Mouse (Mus musculus): ENCODE results near the gene Guk1. TPM values are rescaled to one million over a fixed set of nuclear protein-coding genes. Genes with fewer than 3 reads are reported as not detected.
A peak's percentile ranks its signal among the peaks of the same experiment; 100 is the strongest.
"Not testable (repeated sequence)": the region's sequence is repeated elsewhere in the genome, so short reads cannot be mapped to it uniquely, and the experiment has no call there.

The Guk1 gene
- total RNA-seq, 2 experiments from 2014 or later: 17.1 to 20.2 TPM

DNA sequence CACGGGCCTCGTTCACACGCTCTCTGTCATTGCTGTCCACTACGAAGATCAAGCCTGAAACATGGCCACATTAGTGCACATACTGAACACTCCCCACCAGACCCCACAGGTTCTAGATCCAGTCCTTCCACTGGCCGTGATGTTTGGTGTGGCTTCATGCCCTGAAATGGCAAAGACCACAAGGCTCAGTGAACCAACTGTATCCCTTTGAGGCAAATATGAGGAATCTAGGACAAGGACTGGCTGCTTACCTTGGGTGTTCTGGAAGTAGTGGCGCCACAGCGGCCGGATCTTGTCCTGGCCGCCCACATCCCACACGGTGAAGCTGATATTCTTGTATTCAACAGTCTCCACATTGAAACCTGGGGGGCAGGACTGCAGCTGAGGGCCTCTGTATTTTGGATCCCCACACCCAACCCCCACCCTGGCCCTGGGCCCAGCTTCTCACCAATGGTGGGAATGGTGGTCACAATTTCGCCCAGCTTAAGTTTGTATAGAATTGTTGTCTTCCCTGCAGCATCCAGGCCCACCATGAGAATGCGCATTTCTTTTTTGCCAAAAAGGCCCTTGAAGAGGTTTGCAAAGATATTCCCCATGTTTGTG, 21.0 kb upstream of the Guk1 start:
- intact Hi-C loops (cut with DNase I; ENCODE audit: low total_unique reads): no loop called here
- DNase-seq: no peak

DNA sequence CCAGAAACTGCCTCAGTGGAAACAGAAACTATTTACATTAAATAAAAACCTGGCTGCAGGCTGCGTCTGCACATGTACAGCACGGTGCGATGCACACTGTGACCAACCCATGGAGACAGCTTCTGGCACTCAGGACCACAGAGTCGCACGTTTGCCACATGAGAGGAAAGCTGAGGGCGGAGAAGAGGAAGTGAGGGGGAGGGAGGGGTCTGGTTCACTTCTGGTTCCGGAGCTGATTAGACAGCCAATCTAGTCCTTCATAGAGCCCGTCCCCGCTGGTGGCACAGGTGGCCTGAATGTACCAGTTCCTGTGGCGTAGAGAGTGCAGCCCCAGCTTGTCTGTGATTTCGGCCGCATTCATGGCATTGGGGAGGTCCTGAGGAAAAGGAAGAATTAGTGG, 20.3 kb upstream of the Guk1 start:
- not testable (repeated sequence) for DNase-seq

DNA sequence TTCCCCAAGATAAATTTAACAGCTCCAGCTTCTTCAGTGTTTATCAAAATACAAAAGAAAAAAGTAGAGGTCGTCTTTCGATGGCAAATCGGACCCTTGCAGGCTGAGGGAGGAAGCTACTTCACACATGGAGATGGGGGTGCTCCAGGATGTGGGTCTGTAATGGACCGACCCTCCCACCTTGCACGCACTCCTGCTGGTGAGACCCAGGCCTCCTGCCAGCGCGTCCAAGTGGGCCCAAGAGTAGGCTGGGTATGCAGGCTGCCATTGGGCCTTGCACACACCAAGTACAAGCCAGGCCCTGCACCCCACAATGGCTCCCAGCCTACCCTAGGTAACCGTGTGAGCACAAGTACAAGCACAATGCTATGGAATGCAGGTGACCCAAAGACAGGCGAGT, 19.5 kb upstream of the Guk1 start:
- DNase-seq; intact Hi-C loops (cut with DNase I; ENCODE audit: low total_unique reads): not testable (repeated sequence)

More for the DNA sequence above, 20.3 kb upstream of the Guk1 start:
- intact Hi-C loops (cut with DNase I; ENCODE audit: low total_unique reads): not testable (repeated sequence)

DNA sequence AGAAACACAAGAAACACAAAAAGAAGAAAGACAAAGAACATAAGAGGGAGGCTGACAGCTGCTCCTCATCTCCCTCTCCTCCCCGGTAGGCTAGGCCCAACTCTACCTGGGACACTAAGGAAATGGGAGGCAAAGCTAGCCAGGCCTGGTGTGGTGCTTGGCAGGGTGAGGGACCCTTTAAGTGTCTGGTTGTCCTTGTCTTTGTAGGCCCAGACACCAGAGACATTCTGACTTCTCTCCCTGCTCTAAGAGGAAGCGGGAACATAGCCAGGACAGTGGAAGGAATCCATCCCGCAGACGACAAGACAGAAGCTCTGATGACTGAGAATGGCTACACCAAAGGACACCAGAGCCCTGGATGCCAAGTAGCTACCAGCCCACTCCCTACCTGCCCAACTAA, 18.0 kb upstream of the Guk1 start:
- intact Hi-C loops (cut with DNase I; ENCODE audit: low total_unique reads): no loop called here

DNA sequence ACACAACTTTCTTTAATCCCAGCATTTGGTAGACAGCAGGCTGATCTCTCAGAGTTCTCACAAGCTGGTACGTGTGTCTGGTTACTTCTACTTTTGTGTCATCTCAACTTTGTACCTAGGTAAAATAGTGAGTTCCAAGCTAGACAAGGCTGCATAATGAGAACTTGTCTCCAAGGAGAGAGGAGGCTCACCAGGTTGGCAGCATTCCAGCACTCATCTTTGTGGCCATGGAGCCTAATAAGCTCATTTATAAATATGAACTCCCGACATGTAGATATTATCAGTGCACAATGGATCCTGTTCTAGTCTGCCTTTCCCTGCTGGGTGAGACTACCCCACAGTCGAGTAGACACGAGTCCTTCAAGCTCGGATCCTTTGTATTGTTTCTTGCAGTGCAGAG, 17.6 kb upstream of the Guk1 start:
- intact Hi-C loops (cut with DNase I; ENCODE audit: low total_unique reads): no loop called here
- no peak for DNase-seq

More for the DNA sequence above, 18.0 kb upstream of the Guk1 start:
- no peak for DNase-seq

DNA sequence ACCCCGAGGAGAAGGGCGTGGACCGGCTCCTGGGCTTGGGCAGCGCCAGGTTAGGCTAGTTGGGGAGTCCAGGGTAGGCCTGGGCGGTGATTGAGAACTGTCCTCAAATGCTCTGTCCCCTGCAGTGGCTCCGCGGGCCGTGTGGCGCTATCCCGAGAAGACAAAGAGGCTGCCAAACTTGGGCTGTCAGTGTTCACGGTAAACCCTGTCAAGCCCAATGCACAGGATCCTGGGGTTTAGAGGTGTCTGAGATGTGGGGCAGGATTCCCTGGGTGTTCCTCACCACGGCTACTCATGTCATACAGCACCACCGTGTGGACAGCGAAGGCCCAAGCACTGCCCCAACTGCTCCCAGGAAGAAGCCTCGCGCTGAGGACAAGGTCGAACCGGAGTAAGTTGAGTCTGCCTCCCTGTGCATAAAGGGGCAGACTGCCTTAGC, 17.0 kb upstream of the Guk1 start:
- intact Hi-C loops (cut with DNase I; ENCODE audit: low total_unique reads): no loop called here
- peak; percentile 57 for DNase-seq

DNA sequence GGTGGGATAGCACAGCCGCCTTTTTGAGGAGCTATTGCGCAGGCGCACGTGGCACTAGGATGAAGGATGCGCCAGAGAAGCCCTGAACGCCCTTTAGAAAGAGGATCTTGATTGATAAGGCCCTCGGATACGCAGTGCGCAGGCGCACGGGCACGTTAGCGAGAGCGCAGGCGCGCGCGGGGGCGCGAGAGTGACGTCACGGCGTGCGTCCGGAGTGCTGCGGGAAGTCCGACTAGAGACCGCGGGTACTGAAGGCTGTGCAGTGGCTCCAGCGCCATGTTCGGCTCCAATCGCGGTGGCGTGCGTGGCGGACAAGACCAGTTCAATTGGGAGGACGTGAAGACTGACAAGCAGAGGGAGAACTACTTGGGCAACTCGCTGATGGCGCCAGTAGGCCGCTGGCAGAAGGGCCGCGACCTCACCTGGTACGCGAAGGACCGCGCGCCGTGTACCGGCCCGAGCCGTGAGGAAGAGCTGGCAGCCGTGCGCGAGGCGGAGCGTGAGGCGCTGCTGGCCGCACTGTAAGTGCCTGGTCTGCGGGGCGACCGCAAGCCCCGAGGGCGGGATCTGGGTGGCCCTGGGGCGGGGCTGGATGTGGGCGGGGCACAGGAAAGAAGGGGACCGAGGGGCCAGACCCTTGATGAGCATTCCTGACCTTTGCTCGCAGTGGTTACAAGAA, 16.3 kb upstream of the Guk1 start, which contains the start of gene 2310033P09Rik:
Gene 2310033P09Rik (plus strand): TSS at position 169 of the 679 bp plus-strand sequence.
- intact Hi-C loops (cut with DNase I; ENCODE audit: low total_unique reads): no loop called here
- peak; percentile 91 for DNase-seq

DNA sequence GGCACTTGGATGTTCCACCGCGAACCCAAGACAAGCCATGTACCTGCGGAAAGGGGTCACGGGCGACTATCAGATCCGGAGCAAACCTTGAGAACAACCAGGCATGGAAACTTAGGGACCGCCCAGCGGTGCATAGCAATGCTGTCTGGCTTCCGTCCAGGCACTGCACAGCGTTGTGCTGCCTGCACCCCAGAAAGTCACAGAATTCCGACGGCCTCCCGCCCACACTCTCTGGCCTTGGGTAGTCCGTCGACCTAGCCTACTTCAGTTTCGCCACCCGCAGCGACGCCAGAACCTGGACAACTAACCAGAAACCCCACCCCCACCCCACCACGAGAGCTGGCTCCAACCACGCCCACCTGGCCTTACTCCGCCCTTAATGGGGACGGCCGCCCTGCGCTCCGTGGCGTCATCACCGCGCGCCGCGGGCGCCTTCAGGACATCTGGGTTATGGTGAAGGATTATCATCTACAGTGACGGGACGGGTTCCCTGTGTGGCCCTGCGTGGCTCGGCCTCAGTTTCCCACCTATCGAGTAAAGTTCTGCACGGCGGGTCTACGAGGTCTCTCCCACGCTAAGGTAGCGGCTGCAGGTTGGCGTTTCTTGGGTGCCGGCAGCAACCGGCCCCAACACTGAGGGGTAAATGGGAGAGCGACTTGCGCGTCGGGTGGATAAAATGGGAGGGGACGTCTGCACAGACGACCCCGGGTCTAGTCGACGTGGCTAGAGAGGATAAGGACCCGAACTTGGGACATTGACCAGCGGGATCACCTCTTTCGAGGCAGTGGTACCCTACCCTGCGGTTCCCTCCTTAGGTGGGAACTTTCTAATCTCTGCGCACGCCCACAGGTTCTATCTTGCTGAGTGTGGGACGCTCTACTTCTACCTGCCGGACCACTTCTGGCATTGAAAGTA, 10.3 kb upstream of the Guk1 start, which contains the start of gene Mrpl55:
Gene Mrpl55 (plus strand): TSS at position 406 of the 915 bp plus-strand sequence.
- DNase-seq: peak; percentile 97
- intact Hi-C loops (cut with DNase I; ENCODE audit: low total_unique reads): no loop called here

DNA sequence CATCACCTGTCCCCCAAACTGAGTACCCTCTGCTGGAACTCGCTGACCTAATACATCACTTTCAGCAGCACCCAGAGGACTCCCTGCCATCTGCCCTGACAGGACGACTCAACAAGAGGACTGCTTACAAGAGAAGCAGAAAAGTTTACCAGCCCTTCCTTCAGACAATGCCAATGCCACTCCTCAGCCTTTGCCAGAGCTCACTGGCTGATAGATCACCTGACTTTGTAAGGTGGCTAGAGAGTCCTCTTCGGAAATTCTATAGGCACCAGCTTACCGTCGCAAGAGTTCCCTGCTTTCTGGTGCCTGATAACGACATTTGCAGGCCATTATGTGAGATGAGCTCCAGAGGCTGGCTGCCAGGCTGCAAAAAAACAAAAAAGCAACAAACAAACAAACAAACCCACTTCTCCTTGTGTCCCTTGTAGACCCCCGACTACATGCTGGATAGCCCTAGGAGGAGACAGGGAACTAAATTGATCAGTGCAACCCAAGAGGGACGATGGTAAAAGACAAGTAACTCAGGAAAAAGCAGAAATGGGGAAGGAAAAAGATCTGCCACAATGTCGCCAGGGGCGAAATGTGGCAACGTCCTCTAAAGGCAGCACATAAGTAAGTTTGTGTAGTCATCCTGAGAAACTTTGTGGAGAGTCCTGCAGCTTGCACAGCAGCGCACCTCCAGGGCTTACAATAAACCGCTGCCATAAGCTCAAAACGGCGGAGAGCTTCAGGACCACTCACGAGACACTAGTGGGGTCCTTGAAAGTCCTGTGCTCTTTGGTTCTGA, 9.4 kb upstream of the Guk1 start:
- DNase-seq: no peak
- intact Hi-C loops (cut with DNase I; ENCODE audit: low total_unique reads): no loop called here

DNA sequence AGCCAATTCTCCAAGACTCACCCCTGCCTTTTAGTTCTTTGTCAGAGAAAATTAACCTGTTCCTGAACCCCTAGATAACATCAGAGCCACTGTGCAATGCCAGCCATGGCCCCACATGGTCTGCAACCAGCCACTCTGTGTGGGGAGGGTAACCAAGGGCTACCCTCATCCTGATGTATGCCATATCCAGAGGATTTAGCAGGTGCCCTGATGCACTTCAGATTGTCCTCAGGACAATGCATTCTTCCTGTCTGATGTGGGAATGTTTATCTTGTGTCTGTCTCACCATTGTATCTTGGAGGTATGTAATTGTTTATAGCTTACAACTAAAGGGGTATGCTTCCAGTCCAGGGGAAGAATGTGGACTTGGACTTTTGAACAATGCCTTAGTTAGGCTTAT, 4.2 kb upstream of the Guk1 start:
- intact Hi-C loops (cut with DNase I; ENCODE audit: low total_unique reads): no loop called here
- no peak for DNase-seq

DNA sequence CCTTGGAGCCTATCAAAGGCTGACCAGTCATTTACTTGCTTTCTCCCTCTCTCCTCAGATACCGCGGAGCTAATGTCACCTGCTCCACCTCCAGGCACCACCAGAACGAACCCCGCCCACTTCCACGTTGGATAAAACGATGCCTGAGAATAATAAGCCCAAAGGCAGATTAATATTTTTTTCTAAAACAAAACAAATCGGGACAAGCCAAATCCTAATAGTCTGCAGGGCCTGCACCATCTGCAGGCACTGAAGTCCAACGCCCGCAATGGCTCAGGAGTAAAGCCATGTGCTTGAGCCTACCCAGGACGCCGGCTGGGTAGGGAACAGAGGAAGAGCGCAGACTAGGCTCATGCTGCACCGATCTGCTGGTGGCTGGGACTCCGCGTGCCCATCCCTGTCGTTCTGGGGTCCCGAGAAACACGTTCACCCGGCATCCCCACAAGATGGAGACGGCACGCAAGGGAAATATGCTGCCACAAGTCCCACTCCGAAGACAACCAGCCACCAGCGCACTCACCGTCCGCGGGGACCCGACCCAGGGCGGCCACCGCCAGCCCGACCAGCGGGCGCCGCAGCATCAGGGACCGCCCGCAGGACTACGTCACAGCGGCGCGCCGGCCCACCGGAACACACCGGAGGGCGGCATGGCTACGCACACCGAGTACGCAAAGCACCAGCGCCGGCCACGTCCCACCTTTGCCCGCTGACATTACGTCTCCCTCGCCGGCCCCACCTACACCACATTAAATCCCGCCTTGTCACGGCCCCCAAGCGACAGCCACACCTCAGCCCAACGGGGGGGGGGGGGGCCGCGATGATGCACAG, 567 bp downstream of the Guk1 start:
- intact Hi-C loops (cut with DNase I; ENCODE audit: low total_unique reads): no loop called here
- DNase-seq: peak; percentile 88

DNA sequence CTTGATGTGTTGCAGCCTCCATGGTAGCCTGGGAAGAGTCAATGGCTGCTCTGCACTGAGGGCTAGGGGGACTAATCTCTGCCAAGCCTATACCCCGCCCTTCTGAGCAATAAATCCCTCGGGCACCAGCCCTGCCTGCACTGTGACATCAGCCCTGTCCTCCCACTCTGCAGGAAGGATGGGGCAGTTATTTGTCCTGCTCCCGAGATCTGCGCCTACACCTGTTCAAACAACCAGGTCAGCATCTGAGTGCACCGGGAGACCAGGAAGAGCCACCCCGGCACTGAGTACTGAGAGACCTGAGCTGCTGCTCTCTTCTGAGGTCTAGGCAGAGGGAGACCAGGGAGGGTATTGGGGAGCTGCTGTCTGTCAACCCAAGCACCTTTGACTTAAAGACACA, 4.3 kb downstream of the Guk1 start:
- intact Hi-C loops (cut with DNase I; ENCODE audit: low total_unique reads): no loop called here
- no peak for DNase-seq

DNA sequence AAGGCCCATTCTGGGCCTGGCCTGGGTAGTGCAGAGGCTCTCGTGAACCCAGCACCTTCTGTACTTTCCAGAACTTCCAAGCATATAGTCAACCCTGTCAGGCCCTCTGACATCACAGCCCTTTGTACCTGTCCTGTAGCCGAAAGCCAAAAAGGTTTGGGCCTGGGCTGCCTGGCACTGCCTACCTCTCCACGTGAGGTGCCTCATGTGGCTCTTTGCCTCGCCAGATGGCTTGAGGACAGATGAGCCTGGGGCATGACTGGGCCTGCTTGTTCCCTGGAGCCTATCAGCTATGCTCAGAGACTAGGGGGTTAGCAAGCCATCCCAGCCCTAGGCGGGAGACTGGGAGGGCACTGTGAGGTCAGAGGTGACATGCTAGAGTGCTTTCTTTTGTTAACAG, 6.5 kb downstream of the Guk1 start:
- DNase-seq: no peak
- intact Hi-C loops (cut with DNase I; ENCODE audit: low total_unique reads): no loop called here

DNA sequence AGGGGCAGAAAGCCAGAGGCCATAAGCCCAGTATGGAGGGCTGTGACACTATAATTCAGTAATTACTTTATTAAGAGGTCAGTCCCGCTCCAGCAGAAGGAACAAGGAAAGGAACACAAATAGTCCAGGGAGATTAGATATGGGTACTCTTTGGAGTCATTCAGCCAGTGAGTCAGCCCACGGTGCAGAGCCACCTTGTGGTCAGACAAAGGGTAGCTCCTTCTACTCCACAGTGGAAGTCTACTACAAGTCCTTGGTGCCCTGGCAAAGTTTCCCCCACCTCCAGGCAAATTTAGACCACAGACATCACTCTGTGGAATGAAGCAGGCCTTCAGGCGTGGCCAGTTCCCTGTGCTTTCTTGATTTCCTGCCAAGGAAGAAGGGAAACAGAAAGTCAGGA, 8.2 kb downstream of the Guk1 start:
- intact Hi-C loops (cut with DNase I; ENCODE audit: low total_unique reads): no loop called here

DNA sequence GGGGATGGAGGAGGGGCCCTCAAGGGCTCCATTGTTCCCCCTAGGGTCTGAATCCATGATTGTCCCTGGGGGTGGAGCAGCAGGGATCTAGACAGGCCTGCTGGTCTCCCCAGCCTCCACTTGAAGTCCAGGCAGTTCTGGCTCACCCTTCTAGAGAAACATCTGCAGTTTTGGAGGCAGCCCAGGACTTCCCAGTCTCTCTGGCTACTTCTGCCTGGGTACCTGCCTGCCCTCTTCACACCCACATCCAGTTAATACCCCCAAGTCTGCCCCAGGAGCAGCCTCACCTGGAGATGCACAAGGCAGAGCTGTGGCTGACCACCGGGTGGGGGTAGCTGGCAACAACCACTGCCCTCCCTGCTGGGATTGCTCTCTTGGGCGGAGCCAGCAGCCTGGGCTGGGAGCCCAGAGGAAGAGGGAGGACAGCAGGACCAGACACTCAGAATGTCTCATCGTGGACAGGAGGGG, 9.1 kb downstream of the Guk1 start, which contains the start of gene Gjc2:
Gene Gjc2 (minus strand): TSS at position 350 of the 468 bp plus-strand sequence.
- intact Hi-C loops (cut with DNase I; ENCODE audit: low total_unique reads): no loop called here
- peak; percentile 74 for DNase-seq

More for the DNA sequence above, 8.2 kb downstream of the Guk1 start:
- DNase-seq: peak; percentile 65

DNA sequence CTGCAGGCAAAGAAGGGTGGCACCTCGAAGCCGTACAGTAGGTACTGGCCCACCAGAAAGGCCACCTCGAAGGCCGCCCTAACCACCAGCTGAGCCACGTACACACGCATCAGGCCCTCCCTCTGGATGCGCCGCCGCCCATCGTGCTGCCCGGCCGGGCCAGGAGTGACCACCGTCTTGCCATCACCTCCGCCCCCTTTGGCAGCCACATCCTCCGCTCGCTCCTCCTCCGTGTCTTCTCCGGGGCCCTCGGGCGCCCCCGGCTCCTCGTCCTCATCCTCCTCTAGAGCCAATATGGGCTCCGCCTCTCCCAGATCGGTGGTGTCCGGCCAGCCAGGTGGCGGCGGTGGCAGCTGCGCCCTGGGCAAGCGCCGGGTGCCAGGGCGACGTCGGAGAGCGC, 15.1 kb downstream of the Guk1 start:
- DNase-seq: no peak
- intact Hi-C loops (cut with DNase I; ENCODE audit: low total_unique reads): no loop called here

DNA sequence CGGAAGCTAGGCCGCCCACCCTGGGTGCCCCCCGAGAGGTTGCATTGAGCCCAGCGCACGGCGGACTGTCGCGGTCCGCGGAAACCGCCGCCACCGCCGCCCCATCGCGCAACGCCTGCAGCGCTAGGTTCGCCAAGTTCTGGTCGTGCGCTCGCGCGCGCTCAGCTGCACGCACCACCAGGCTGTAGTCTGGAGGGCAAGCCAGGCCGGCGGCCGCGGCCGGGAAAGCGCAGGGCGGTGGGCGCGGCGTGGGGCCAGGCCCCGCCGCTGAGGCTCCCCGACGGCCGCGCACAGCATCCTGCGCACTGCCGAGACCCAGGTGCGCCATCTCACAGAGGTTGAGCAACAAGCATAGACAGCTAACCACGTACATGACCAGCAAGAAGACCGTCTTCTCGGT, 15.5 kb downstream of the Guk1 start:
- intact Hi-C loops (cut with DNase I; ENCODE audit: low total_unique reads): no loop called here
- DNase-seq: no peak

DNA sequence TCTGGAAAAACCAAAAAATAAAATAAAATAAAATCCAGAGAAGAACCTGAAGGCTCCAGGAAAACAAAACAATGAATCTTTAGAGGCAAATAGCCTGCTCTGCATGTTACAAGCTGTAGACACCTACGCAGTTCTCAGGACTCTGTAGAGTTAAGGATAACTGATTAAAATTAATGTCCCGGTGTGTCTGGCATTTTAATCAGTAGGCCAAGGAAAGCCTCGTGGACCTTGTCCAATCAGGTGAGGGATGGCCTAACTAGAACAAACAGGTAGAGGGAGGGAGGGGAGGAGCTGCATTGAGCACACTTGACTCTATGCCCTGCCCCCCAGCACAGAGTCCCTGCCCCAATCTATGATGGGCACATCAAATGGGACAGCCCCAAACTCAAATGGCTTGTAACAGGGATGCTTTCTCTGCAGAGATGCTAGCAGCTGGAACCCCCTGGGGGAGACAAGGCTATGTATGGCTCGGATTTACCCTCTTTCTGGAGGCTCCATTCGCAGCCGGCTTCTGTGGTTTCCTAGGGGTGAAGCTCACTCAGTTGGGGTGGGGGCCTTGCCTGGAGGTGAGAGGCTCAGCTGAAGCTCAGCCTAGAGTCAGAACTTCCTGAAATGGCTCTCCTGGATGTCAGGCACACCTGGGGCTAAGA, 17.7 kb downstream of the Guk1 start:
- DNase-seq: no peak
- intact Hi-C loops (cut with DNase I; ENCODE audit: low total_unique reads): no loop called here

Measured in gastrocnemius, postnatal 14 days (tissue).